Comparison of ENCODE assay signal across 13 mouse cellular contexts in genomic region chr7:27197136-27197535, GRCm38 (mm10). TPM values are rescaled to one million over a fixed set of nuclear protein-coding genes. Genes with fewer than 3 reads are reported as not detected.
DNase-seq lines count a peak whose midpoint lies in the region; ATAC-seq and TF ChIP-seq lines count a peak whose summit lies in the region.
"Had no signal": no experiment of that assay in that cellular context is flagged by ENCODE, and none has a peak within 500 bp of the region (broad histone marks: within the 10 kb centered on the region; RNA-seq: fewer than 3 reads in every experiment).

No protein-coding gene starts in this region.

- no peaks in the 10 kb centered on the region for H3K27me3 ChIP-seq in hindbrain, embryonic 10.5 days (ENCODE audit: insufficient read depth, poor library complexity, severe bottlenecking)
- no peaks in the 10 kb centered on the region for H3K27me3 ChIP-seq in hindbrain, embryonic 16.5 days (replicated peaks; ENCODE audit: control insufficient read depth, insufficient read depth, low read length)
- H3K27me3 ChIP-seq in E14TG2a.4 (ENCODE audit: insufficient read depth, low read length): no peaks in the 10 kb centered on the region
- no peaks in the 10 kb centered on the region for H3K27me3 ChIP-seq in limb, embryonic 10.5 days (ENCODE audit: low read depth, poor library complexity, severe bottlenecking)
- H3K27me3 ChIP-seq: limb, embryonic 15.5 days; Patski had no signal

- no peak for ATAC-seq in hindbrain, embryonic 16.5 days

- peaks cover 26% of the 10 kb centered on the region for H3K4me1 ChIP-seq in hindbrain, embryonic 10.5 days (replicated peaks)
- H3K4me1 ChIP-seq in hindbrain, embryonic 16.5 days (ENCODE audit: control insufficient read depth, insufficient read depth, low read depth, low read length): peaks cover 20% of the 10 kb centered on the region
- peaks cover 67% of the 10 kb centered on the region for H3K4me1 ChIP-seq in E14TG2a.4 (replicated peaks; ENCODE audit: low read depth, low read length)
- peaks cover 22% of the 10 kb centered on the region for H3K4me1 ChIP-seq in limb, embryonic 10.5 days

- peak overlapping the region; percentile 89; the same call in 1 of the 2 replicates for H3K4me3 ChIP-seq in hindbrain, embryonic 10.5 days
- no peak overlapping the region for H3K4me3 ChIP-seq in hindbrain, embryonic 16.5 days (ENCODE audit: low read length)
- H3K4me3 ChIP-seq in E14TG2a.4 (replicated peaks; ENCODE audit: low read length): peak overlapping the region; percentile 66
- no peak overlapping the region for H3K4me3 ChIP-seq in limb, embryonic 10.5 days

- DNase-seq in hindbrain, embryonic 10.5 days (ENCODE audit: low spot score): no peak
- DNase-seq in A20 (ENCODE audit: low read depth, low spot score): peak; percentile 24
- no peak for DNase-seq in limb, embryonic 10.5 days (ENCODE audit: low spot score)
- no peak for DNase-seq in layer of hippocampus, adult 11-12 months (ENCODE audit: low spot score)
- no peak for DNase-seq in cerebellum, postnatal 36 days
- DNase-seq: cerebellum, adult 2 months; kidney, adult 11 months; thymus, postnatal 4 days had no signal

- no peak for TF ChIP-seq CTCF in E14TG2a.4 (conservative IDR thresholded peaks at IDR 0.05; ENCODE audit: low read length)

- H3K9ac ChIP-seq in hindbrain, embryonic 16.5 days (ENCODE audit: low read depth, low read length): no peak overlapping the region

- H3K9me3 ChIP-seq in hindbrain, embryonic 10.5 days: no peaks in the 10 kb centered on the region
- H3K9me3 ChIP-seq in hindbrain, embryonic 16.5 days (ENCODE audit: control insufficient read depth, low read length): no peaks in the 10 kb centered on the region
- no peaks in the 10 kb centered on the region for H3K9me3 ChIP-seq in E14TG2a.4 (ENCODE audit: low read length)
- H3K9me3 ChIP-seq in limb, embryonic 10.5 days (replicated peaks): no peaks in the 10 kb centered on the region
- H3K9me3 ChIP-seq: limb, embryonic 15.5 days had no signal

- H3K27ac ChIP-seq in hindbrain, embryonic 10.5 days: peak overlapping the region; percentile 59
- H3K27ac ChIP-seq in hindbrain, embryonic 16.5 days (ENCODE audit: low read depth, low read length): no peak overlapping the region
- peak overlapping the region; percentile 56 for H3K27ac ChIP-seq in limb, embryonic 10.5 days

- 89% methylated on average over 3 of the region's 3 CpGs for WGBS in hindbrain, embryonic 10.5 days
- 95% methylated on average over 3 of the region's 3 CpGs for WGBS in hindbrain, embryonic 16.5 days
- 89% methylated on average over 3 of the region's 3 CpGs for WGBS in limb, embryonic 10.5 days

- no peak overlapping the region for H3K4me2 ChIP-seq in hindbrain, embryonic 16.5 days (ENCODE audit: low read length)

- peaks cover 55% of the 10 kb centered on the region for H3K36me3 ChIP-seq in hindbrain, embryonic 10.5 days
- peaks cover 9% of the 10 kb centered on the region for H3K36me3 ChIP-seq in hindbrain, embryonic 16.5 days (ENCODE audit: control insufficient read depth, insufficient read depth, low read length)
- H3K36me3 ChIP-seq in E14TG2a.4 (ENCODE audit: insufficient read depth, low read length): peaks cover 71% of the 10 kb centered on the region
- peaks cover 66% of the 10 kb centered on the region for H3K36me3 ChIP-seq in limb, embryonic 10.5 days

RNA-seq across cellular contexts. Expression of gene Snrpa, which starts 1.1 kb away (rescaled TPM):
- 393 and 408 TPM in 2 replicates for polyA plus RNA-seq in hindbrain, embryonic 10.5 days (2016; fragmentation: Nextera tagmentation; extraction: Ambion mirVana)
- polyA plus RNA-seq in hindbrain, embryonic 16.5 days (2015; fragmentation: Nextera tagmentation; extraction: Ambion mirVana): 177 and 194 TPM in 2 replicates
- 415 and 452 TPM in 2 replicates for polyA plus RNA-seq in limb, embryonic 10.5 days (2016; fragmentation: Nextera tagmentation; extraction: Ambion mirVana)

RNA-seq across cellular contexts. Expression of gene BC024978, which starts 1.6 kb away (rescaled TPM):
- 3.6 and 4.3 TPM in 2 replicates for polyA plus RNA-seq in hindbrain, embryonic 10.5 days (2016; fragmentation: Nextera tagmentation; extraction: Ambion mirVana)
- polyA plus RNA-seq in hindbrain, embryonic 16.5 days (2015; fragmentation: Nextera tagmentation; extraction: Ambion mirVana): 2.7 and 3.7 TPM in 2 replicates
- polyA plus RNA-seq in limb, embryonic 10.5 days (2016; fragmentation: Nextera tagmentation; extraction: Ambion mirVana): 3.6 and 4.5 TPM in 2 replicates

RNA-seq across cellular contexts. Expression of gene Mia, which starts 16.2 kb away (rescaled TPM):
- polyA plus RNA-seq in hindbrain, embryonic 10.5 days (2016; fragmentation: Nextera tagmentation; extraction: Ambion mirVana): 1.2 and 2.2 TPM in 2 replicates
- 30.3 and 40.5 TPM in 2 replicates for polyA plus RNA-seq in hindbrain, embryonic 16.5 days (2015; fragmentation: Nextera tagmentation; extraction: Ambion mirVana)
- polyA plus RNA-seq in limb, embryonic 10.5 days (2016; fragmentation: Nextera tagmentation; extraction: Ambion mirVana): 1.1 and 5.0 TPM in 2 replicates
- polyA plus RNA-seq: Patski had no signal

RNA-seq across cellular contexts. Expression of gene Gm21983, which starts 16.2 kb away (rescaled TPM):
- 0.20 TPM in 1 of 2 replicates, not detected in the other for polyA plus RNA-seq in hindbrain, embryonic 10.5 days (2016; fragmentation: Nextera tagmentation; extraction: Ambion mirVana)
- not detected in 2 replicates for polyA plus RNA-seq in hindbrain, embryonic 16.5 days (2015; fragmentation: Nextera tagmentation; extraction: Ambion mirVana)
- polyA plus RNA-seq in limb, embryonic 10.5 days (2016; fragmentation: Nextera tagmentation; extraction: Ambion mirVana): 0.81 TPM in 1 of 2 replicates, not detected in the other
- polyA plus RNA-seq: cerebellum, adult 2 months; embryonic facial prominence, embryonic 11.5 days; Patski had no signal

RNA-seq across cellular contexts. Expression of gene Rab4b, which starts 18.4 kb away (rescaled TPM):
- 66.0 and 92.2 TPM in 2 replicates for polyA plus RNA-seq in hindbrain, embryonic 10.5 days (2016; fragmentation: Nextera tagmentation; extraction: Ambion mirVana)
- polyA plus RNA-seq in hindbrain, embryonic 16.5 days (2015; fragmentation: Nextera tagmentation; extraction: Ambion mirVana): 112 and 118 TPM in 2 replicates
- polyA plus RNA-seq in limb, embryonic 10.5 days (2016; fragmentation: Nextera tagmentation; extraction: Ambion mirVana): 59.8 and 67.0 TPM in 2 replicates

Comparison
In these comparisons a context has a peak if more than half of its experiments do, and no peak if none do; other contexts are left out.
1. H3K4me3 ChIP-seq: peak in hindbrain, embryonic 10.5 days (single experiment) and E14TG2a.4 (single experiment); none in hindbrain, embryonic 16.5 days (single experiment) and limb, embryonic 10.5 days (single experiment).